Mouse (Mus musculus) MN1 (cell line): ENCODE measurements around the gene Srrd.

Experiments used
- DNase-seq: peaks from one replicate; pipeline ENCODE4 v3.0.0-alpha.2; 2016; ENCODE audit warnings: low spot score

Srrd gene

GRCm38 (mm10) chr5:112342463-112343204 is at the start of gene Srrd, which contains the start of gene Hps4:
TSS of gene Srrd (minus strand) at chr5:112343040.
TSS of gene Hps4 (plus strand) at chr5:112343083.
- peak; percentile 90 for DNase-seq

DNA sequence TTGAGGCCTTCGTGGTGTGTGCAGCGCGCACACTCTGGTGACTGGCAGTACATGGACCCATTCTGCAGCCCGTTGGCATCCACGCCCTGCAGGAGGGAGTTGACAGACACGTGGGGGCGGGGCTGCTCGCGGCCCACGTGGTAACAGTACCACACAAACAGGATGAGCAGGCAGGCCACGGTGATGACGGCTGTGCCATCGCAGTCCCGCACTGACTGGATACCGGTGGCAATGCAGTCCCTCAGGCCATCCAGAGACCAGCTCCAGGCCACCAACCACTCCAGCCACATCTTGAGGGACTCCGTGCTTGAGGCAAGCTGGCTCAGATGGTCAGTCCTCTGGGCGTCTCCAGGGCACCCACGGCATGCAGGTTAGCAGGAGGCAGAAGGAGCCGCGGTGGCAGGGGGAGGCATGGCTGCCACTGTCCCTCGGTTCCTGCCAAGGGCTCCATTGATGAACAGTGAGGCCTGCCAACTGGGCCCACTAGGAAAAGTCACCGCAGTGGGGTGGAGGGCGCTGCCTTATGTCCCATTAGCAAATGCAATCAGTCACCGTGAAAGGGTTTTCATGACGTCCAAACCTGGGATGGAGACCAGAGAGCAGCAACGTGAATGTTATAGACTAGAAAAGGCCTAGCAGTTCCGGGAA is 49.0 kb upstream of the Srrd start:
- DNase-seq = no peak

GRCm38 (mm10) chr5:112391002-112391401 is 48.2 kb upstream of the Srrd start:
- DNase-seq = no peak

DNA sequence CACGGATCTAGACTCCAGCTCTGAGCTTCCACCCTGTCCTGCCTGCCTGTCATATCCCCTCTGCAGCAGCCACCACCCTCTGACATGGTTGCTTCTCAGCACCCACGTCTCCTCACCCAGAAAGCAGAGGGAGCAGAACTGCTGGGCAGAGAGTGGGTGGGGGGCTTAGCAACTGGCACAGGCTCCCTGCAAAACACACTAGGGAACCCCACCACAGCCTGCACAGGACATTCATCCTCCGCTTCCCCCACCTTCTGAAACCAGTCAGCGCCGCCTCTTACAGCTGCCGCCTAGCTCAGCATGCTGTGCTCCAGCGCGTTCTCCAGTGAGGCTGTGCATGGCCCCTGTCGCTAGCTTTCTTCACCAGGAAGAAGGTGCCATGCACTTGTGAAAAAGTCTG is 46.5 kb upstream of the Srrd start:
- DNase-seq = no peak

DNA sequence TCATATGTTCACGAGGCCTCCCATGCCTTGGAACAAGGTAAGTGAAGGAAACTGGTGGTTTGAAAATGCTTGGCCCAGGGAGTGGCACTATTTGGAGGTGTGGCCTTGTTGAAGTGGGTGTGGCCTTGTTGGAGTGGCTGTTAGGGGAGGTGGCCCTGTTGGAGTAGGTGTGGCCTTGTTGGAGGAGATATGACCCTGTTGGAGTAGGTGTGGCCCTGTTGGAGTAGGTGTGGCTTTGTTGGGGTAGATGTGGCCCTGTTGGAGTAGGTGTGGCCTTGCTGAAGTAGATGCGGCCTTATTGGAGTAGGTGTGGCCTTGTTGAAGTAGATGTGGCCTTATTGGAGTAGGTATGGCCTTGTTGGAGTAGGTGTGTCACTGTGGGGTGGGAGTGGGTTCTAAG is 43.1 kb upstream of the Srrd start:
- DNase-seq = no peak

DNA sequence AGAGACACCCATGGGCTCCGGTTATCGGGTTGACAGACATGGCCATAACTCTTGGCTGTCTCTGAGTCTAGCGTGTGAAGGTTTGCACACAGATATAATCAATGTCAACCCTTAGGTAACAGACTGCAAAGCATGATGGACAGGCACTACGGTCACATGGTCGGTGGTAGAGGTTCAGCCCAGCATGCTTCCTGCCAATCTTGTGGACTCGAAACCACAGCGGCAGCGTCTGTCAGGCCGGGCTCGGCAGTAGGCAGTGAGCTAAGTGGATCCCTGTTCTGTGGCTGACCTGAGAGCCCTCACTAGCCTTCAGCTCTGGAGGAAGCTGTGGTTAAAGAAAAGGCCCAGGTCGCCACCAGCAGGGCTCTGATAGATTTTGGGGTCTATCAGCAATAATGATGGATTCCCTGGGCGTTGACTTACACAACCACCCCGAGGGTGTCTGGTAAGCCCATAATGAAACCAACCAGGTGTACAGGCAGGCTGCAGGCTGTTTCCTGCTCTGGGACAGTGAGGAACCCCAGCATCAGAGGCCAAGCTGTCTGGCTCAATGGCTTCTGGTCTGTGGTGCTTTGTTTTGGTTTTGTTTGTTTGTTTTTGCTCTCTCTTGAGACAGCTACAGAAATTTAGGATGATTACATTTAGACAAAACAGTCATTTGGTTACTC is 42.1 kb upstream of the Srrd start:
- no peak for DNase-seq

DNA sequence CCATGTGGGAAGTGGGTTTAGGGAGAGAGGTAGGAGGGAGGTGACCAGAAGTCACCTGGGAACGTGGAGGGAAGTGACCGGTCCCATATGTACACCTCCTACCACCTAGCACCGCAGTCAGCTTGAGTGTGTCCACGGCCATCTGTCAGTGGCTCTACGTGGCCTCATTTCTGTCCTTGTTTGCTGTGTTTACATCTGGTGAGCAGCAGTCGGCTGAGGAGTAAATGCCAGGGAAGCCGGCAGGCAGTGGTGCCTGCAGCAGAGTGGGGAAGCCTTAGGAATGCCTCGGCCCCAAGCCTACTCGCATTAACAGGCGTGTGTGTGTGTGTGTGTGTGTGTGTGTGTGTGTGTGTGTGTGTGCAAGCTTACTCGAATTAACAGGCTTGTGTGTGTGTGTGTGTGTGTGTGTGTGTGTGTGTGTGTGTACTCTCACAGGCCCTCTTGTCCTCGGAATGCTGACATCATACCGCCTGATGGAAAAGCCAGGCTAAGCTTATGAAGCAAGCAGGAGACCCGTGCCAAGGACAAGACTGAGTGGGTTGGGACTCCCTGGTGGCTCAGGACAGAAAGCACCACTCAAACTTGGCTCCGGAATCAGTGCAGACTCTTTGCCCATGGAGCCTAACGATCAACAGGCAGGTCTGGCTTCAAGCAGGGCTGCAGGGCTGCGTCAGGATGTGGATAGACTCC is 39.9 kb upstream of the Srrd start:
- DNase-seq = peak; percentile 62

DNA sequence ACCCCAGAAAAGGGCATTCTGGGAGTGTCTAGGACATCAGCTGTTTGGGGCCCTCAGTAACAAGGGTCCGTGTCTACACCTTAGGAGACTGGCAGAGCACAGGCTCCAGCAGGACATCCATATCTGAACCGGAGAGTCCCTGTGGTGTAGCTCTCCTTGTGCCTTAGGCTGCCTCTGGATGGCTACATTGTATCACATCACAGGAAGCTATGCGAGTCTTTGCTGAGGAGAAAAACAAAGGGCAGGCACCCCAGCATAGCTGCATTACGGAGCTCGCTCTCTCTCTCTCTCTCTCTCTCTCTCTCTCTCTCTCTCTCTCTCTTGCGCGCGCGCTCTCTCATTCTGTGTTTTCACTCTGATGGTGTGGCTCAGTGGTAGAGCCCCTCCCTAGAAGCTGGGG is 39.2 kb upstream of the Srrd start:
- DNase-seq = no peak

- DNase-seq = no peak
Measured at GRCm38 (mm10) chr5:112381154-112381553, 38.3 kb upstream of the Srrd start.

- no peak for DNase-seq
Measured at GRCm38 (mm10) chr5:112378716-112379115, 35.9 kb upstream of the Srrd start.

DNA sequence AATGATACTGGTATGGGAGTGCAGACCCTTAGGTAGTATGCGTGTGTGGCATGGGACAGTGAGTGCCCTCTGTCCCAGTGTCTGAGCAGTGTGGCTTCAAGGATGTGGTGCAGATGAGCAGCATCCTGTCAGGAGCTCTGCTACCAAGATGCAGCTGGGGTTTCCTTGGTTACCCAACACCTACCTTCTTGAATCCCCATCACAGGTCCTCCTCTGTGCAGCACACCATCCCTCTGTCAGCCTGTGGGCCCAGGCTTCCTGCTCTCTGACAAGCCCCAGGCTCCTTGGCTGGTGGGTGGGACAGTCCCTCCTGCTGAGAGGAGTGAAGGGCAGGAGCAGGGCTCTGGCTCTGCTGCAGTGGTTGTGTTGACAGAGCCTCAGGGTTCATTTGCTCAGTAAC is 34.5 kb upstream of the Srrd start:
- DNase-seq = no peak

DNA sequence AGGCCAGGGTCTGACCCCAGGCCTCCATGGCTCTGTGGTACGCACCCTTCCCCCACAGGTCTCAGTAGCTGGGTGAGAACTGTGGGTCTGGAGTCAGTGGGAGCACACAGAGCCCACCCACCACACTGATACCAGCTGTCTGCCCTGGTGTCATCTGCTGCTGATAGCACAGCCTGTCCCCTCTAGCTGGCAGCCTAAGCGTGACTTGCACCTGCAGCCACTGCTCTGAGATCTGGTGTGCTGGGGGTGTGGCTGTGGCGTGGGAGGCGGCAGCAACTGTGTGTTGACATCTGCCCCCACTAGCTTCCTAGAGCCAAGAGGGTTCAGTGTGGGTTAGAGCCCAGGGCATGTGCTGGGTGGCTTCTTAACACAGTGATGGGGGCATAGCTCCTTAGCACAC is 33.3 kb upstream of the Srrd start:
- no peak for DNase-seq

DNA sequence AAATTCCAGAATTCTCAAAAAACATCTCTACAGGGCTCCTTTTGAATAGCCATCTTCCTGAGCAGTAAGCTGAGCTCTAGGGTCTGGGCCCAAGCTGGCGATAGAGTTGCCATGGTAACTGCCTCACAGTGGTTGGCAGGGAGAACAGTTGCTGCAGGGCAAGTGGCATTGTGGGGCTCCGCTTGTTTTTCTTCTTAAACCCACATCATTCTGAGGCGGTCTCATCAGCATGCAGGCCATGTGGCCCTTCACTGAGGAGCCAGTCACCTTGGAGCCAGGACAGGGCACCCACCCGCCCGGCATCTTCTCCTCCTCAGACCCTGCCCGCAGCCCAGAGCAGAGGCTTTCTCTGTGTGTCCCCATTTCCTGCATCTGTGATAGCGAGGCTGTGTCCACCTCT is 29.1 kb upstream of the Srrd start:
- no peak for DNase-seq

- DNase-seq = no peak
Measured at GRCm38 (mm10) chr5:112370236-112370813, 27.5 kb upstream of the Srrd start.

- DNase-seq = no peak
Measured at GRCm38 (mm10) chr5:112369326-112369725, 26.5 kb upstream of the Srrd start.

DNA sequence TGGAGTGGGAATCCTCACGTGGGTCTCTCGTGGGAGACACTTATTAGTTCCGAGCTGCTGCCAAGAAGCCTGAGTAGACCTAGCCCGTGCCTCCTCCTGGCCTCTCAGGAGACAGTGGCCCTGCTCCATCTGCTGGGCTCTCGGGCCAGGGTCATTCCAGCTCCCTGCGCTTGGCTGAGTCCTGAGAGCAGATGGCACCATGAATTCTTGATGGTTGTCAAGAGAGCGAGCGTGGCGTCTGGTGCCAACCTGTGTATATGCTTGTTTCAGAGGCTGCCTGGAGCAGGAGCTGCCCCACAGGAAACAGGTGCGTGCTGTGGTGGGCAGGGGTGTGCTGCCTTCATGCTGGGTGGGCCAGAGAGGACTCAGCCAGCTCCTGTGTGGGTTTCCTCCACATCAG is 25.8 kb upstream of the Srrd start:
- DNase-seq = no peak

DNA sequence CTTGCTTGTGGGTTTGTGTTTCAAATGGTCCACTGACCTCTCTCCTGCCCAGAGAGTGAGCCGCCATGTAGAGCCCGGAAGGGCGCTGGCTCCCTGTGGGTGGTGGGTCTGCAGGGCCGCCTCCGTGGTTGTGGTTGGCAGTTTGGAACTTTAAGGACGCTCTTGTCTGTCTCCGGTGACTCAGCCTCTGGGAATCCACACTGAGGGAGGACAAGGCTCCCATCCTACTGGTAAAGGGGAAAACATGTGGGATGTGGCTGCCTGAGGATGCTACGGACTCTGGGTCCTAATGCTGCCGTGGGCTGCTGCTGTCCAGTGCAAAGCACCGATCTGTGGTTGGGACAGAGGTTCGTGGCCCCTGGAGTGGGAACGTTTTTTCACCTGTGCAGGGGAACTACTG is 25.1 kb upstream of the Srrd start:
- no peak for DNase-seq

DNA sequence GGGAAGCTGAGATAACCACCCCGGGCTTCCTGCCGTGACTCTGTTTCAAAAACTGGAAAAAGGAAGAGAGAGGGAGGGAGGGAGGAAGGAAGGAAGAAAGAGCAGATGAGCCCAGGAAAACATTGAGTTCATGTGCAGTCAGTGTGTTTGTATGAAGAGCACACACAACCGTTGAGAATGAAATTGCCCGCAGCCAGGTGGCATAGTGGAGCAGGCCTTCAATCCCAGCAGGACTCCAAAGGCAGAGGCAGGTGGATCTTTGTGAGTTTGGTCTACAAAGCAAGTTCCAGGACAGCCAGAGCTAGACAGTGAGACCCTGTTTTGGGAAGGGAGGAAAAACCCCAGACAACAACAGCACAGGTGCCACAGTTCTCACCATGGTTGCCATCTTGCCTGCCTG is 24.5 kb upstream of the Srrd start:
- no peak for DNase-seq

- no peak for DNase-seq
Measured at GRCm38 (mm10) chr5:112366879-112367278, 24.0 kb upstream of the Srrd start.

GRCm38 (mm10) chr5:112364184-112364797 is 21.5 kb upstream of the Srrd start:
- peak; percentile 70 for DNase-seq

DNA sequence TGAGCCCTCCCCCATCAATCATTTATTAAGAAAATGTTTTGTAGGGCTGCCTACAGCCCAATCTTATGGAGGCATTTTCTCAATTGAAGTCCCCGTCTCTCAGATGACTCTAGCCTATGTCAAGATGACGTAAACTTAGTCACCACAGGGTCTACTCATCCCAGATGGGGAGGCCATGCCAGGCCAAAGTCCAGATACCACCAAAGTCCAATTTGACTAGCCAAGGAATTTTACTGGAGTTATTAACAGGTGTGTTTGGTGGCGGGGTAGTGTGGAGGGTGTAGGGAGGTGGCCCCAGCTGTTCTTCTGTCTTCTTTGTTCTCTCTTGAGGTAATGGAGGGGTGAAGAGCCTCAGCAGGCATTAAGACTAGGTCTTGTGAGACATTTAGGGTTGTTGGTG is 17.2 kb upstream of the Srrd start:
- DNase-seq = no peak

GRCm38 (mm10) chr5:112359520-112359919 is 16.7 kb upstream of the Srrd start:
- DNase-seq = no peak
